Mouse (Mus musculus) yolk sac, embryonic 10.5 days (tissue): ENCODE measurements around the gene 2610002M06Rik.

Experiments used
- DNase-seq: peaks from one replicate; pipeline ENCODE4 v3.0.0-alpha.2; 2017; ENCODE audit warnings: low spot score

The 2610002M06Rik gene

DNA sequence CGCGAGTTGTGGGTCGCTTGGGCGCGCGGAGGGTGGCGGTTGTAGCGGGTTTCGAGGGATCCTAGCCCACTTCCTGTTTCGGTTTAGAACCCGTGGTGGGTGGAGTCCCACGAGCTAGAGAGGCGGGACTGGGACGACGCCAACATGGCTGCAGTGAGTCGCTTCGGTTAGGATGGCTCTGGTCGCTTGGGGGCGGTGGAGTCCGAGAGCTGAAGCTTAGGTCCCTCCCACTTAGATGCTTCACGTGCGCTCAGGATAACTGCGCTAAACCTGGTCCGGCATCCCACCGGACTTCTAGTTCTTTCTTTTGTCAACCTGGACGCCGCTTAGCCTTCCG is at the start of gene 2610002M06Rik:
Gene 2610002M06Rik, minus strand, starts transcription at position 117 of the 337 bp plus-strand sequence.
- DNase-seq = peak; percentile 83

DNA sequence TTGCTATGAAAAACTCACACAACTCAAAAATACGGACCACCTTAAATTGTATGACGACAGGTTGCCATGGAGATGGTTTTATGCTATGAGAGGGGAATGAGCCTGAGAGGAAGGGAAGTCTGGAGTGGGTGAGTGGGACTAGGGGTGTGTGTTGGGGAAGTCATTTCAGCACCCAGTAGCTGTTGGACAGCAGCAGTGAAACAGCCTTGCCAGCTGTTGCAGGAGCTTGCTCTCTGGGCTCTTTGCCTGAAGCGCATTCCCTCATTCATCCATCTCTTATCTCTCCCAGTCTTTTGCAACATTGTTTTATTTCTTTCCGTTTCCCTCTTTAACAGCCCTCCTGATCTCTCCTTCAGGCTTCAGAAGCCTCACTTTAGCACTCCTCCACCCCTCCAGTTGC is 42.0 kb upstream of the 2610002M06Rik start:
- no peak for DNase-seq

- no peak for DNase-seq
Observed at GRCm38 (mm10) chrX:107816726-107817125, 592 bp upstream of the 2610002M06Rik start.

- DNase-seq = no peak
Observed at GRCm38 (mm10) chrX:107815502-107816217, 474 bp downstream of the 2610002M06Rik start.

- DNase-seq = no peak
Observed at GRCm38 (mm10) chrX:107812120-107812519, 4.0 kb downstream of the 2610002M06Rik start.

DNA sequence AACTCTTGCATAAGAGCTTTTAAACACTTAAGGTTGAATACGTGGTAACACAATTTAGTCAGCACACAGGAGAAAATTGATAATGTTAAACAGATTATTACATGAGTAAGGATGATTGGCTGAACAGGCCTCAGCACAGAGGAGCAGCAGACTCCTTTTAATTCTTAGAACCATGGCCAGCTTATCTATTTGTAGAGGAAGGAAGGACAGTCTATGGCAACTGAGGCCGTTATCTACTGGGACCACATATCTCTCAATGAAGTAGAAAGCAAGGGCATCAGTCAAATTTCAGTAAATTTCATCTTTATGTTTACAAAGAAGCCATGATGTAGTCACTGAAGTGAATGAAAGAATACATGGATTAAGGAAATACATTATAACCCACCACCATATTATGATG is 19.2 kb downstream of the 2610002M06Rik start:
- no peak for DNase-seq

DNA sequence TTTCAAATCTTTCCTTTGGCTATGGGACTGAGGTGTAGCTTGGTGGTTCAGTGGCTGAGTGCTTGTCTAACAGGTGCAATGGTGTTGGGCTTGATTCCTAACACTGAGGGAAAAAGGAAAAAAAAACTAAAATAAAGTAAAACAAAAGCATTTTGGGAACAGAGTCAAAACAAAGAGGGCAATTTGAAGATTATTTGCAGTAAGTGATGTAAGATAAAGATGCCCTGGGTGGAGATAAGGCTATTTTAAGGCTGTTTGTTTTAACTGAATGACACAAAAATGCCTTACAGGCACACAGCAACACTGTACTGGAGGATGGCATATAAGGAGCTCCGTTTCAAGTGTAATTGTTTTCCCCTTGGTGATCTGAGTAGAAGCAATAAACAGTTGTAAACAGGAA is 20.3 kb downstream of the 2610002M06Rik start:
- DNase-seq = no peak

- no peak for DNase-seq
Observed at GRCm38 (mm10) chrX:107792290-107792689, 23.8 kb downstream of the 2610002M06Rik start, which contains the start of gene Tent5d. TSS of gene Tent5d (plus strand) at chrX:107792590.

- no peak for DNase-seq
Observed at GRCm38 (mm10) chrX:107790750-107791493, 25.2 kb downstream of the 2610002M06Rik start.

DNA sequence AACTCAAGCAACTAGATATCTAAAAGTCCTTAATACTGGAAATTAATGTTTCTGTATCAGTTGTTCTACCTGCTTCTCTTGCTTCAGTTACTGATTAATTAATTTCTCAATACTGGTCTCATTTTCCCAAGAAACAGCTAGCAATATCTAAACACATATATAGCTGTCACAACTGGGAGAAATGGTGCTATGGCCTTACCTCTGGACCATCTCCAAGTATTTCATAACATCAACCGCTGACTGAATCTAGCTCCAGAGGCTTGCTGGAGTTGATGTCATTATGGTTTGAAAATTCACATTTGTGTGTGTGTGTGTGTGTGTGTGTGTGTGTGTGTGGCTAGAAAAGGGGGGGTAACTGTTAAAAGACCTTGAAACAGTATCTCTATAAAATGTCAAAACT is 26.0 kb downstream of the 2610002M06Rik start:
- DNase-seq = no peak

DNA sequence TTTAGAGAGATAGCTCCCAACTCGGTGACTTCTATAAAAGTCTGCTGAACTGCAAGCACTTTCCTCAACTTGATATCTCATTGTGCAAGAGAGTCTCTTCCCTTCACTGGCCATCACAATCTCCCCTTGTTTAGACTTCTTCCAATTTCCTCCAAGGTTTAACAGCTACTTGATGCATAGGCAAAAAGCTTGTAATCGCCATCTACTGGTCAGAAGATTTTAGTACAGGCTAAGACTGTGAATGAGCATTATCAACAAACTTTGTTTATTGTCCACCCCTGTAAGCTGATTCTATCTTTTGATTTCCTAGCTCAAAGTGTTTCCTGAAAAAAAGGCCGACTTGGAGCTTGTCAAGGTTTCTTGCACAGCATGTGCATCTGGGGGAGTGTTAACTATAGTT is 48.2 kb downstream of the 2610002M06Rik start:
- no peak for DNase-seq
